In genomic region chr1:188186440-188187117, GRCm38 (mm10) we compare ENCODE assay signal across 23 mouse cellular contexts.
DNase-seq lines count a peak whose midpoint lies in the region; ATAC-seq and TF ChIP-seq lines count a peak whose summit lies in the region.
"Had no signal": no experiment of that assay in that cellular context is flagged by ENCODE, and none has a peak within 500 bp of the region (broad histone marks: within the 10 kb centered on the region; RNA-seq: fewer than 3 reads in every experiment).

No protein-coding gene starts in this region.

- no peak overlapping the region for H3K4me3 ChIP-seq in forebrain, embryonic 11.5 days (ENCODE audit: low read depth, low read length)
- no peak overlapping the region for H3K4me3 ChIP-seq in forebrain, embryonic 10.5 days
- H3K4me3 ChIP-seq in hindbrain, embryonic 14.5 days (replicated peaks; ENCODE audit: low read length): no peak overlapping the region
- no peak overlapping the region for H3K4me3 ChIP-seq in neural tube, embryonic 13.5 days
- H3K4me3 ChIP-seq: embryonic facial prominence, embryonic 15.5 days; limb, embryonic 13.5 days; liver, embryonic 13.5 days; myocyte had no signal

- ATAC-seq in forebrain, embryonic 11.5 days (replicated peaks; ENCODE audit: low FRiP score): peak; percentile 49; the same call in 1 of the 2 replicates
- ATAC-seq in hindbrain, embryonic 14.5 days (ENCODE audit: low FRiP score): 0 out of 2 replicates have a peak, but pooled peaks have one; percentile 43
- peak; percentile 74 for ATAC-seq in neural tube, embryonic 13.5 days (ENCODE audit: low read depth)
- ATAC-seq: inflammation-experienced regulatory T-cells, adult 6 months had no signal

- WGBS in forebrain, embryonic 11.5 days: 55% methylated on average over 17 of the region's 17 CpGs
- 83% methylated on average over 17 of the region's 17 CpGs for WGBS in forebrain, embryonic 10.5 days
- WGBS in hindbrain, embryonic 14.5 days: 27% methylated on average over 17 of the region's 17 CpGs
- WGBS in neural tube, embryonic 13.5 days: 28% methylated on average over 17 of the region's 17 CpGs

- H3K4me1 ChIP-seq in forebrain, embryonic 11.5 days (replicated peaks; ENCODE audit: control insufficient read depth, insufficient read depth, low read length): peaks cover 2% of the 10 kb centered on the region; the same call in 1 of the 2 replicates
- H3K4me1 ChIP-seq in forebrain, embryonic 10.5 days: peaks cover 29% of the 10 kb centered on the region
- H3K4me1 ChIP-seq in hindbrain, embryonic 14.5 days (replicated peaks; ENCODE audit: control insufficient read depth, insufficient read depth, low read length): peaks cover 28% of the 10 kb centered on the region
- H3K4me1 ChIP-seq in neural tube, embryonic 13.5 days (replicated peaks): peaks cover 34% of the 10 kb centered on the region
- H3K4me1 ChIP-seq: embryonic facial prominence, embryonic 15.5 days; liver, embryonic 13.5 days had no signal

- no peak for TF ChIP-seq CTCF in brain, embryonic 14.5 days (IDR thresholded peaks at IDR 0.05; ENCODE audit: borderline replicate concordance, extremely low read depth, insufficient read depth, insufficient read length)

- no peaks in the 10 kb centered on the region for H3K9me3 ChIP-seq in forebrain, embryonic 11.5 days (ENCODE audit: control insufficient read depth, low read length)
- H3K9me3 ChIP-seq in forebrain, embryonic 10.5 days: no peaks in the 10 kb centered on the region
- no peaks in the 10 kb centered on the region for H3K9me3 ChIP-seq in hindbrain, embryonic 14.5 days (ENCODE audit: control insufficient read depth, low read length)
- H3K9me3 ChIP-seq in neural tube, embryonic 13.5 days: no peaks in the 10 kb centered on the region
- H3K9me3 ChIP-seq: embryonic facial prominence, embryonic 15.5 days; limb, embryonic 13.5 days; liver, embryonic 13.5 days had no signal

- no peak for DNase-seq in forebrain, embryonic 11.5 days (ENCODE audit: low spot score)
- DNase-seq in forebrain, embryonic 10.5 days (ENCODE audit: extremely low spot score, low spot score): no peak
- DNase-seq in brain, embryonic 14.5 days (ENCODE audit: low read depth): peak; percentile 58
- peak; percentile 33 for DNase-seq in hindbrain, embryonic 14.5 days (ENCODE audit: low spot score)
- DNase-seq in thymus, postnatal 10 days (ENCODE audit: low spot score in 2 of 2): no peak
- no peak for DNase-seq in frontal cortex, postnatal 25 days (ENCODE audit: low spot score in 2 of 2)
- DNase-seq in gastrocnemius, postnatal 25 days: no peak
- DNase-seq: adrenal gland, postnatal 14 days; cerebellum, adult 11 months; cerebellum, postnatal 25 days; embryo, embryonic 11 days; heart, postnatal 10 days; kidney, postnatal 36 days; liver, embryonic 13.5 days; lung, embryonic 14.5 days; lung, postnatal 36 days; thymus, postnatal 36 days had no signal

- H3K9ac ChIP-seq in forebrain, embryonic 11.5 days (ENCODE audit: low read length): no peak overlapping the region
- H3K9ac ChIP-seq in hindbrain, embryonic 14.5 days: no peak overlapping the region
- no peak overlapping the region for H3K9ac ChIP-seq in neural tube, embryonic 13.5 days
- H3K9ac ChIP-seq: embryonic facial prominence, embryonic 15.5 days; limb, embryonic 13.5 days; liver, embryonic 13.5 days; lung, embryonic 14.5 days had no signal

- H3K27ac ChIP-seq in forebrain, embryonic 11.5 days (ENCODE audit: low read depth, low read length): no peak overlapping the region
- H3K27ac ChIP-seq in forebrain, embryonic 10.5 days: no peak overlapping the region
- H3K27ac ChIP-seq in hindbrain, embryonic 14.5 days: no peak overlapping the region
- H3K27ac ChIP-seq in neural tube, embryonic 13.5 days (replicated peaks): no peak overlapping the region
- H3K27ac ChIP-seq: embryonic facial prominence, embryonic 15.5 days; limb, embryonic 13.5 days; liver, embryonic 13.5 days had no signal

- no peaks in the 10 kb centered on the region for H3K36me3 ChIP-seq in forebrain, embryonic 11.5 days (ENCODE audit: control insufficient read depth, insufficient read depth, low read length)
- no peaks in the 10 kb centered on the region for H3K36me3 ChIP-seq in forebrain, embryonic 10.5 days (replicated peaks)
- no peaks in the 10 kb centered on the region for H3K36me3 ChIP-seq in hindbrain, embryonic 14.5 days (replicated peaks; ENCODE audit: control insufficient read depth, insufficient read depth)
- H3K36me3 ChIP-seq in neural tube, embryonic 13.5 days: no peaks in the 10 kb centered on the region
- H3K36me3 ChIP-seq: embryonic facial prominence, embryonic 15.5 days; limb, embryonic 13.5 days; liver, embryonic 13.5 days had no signal

- no peak for TF ChIP-seq POLR2A in brain, embryonic 14.5 days (IDR thresholded peaks at IDR 0.05; ENCODE audit: borderline replicate concordance, extremely low read depth, insufficient read depth, insufficient read length, poor library complexity, severe bottlenecking)

- no peaks in the 10 kb centered on the region for H3K27me3 ChIP-seq in forebrain, embryonic 11.5 days (ENCODE audit: control insufficient read depth, insufficient read depth, low read length)
- H3K27me3 ChIP-seq in forebrain, embryonic 10.5 days (ENCODE audit: poor library complexity, severe bottlenecking): no peaks in the 10 kb centered on the region; the same call in 1 of the 2 replicates
- H3K27me3 ChIP-seq in hindbrain, embryonic 14.5 days (ENCODE audit: control insufficient read depth, insufficient read depth, low read length): peaks cover 7% of the 10 kb centered on the region; the same call in 1 of the 2 replicates
- H3K27me3 ChIP-seq in neural tube, embryonic 13.5 days: peaks cover 30% of the 10 kb centered on the region
- H3K27me3 ChIP-seq: embryonic facial prominence, embryonic 15.5 days; liver, embryonic 13.5 days had no signal

- no peak overlapping the region for H3K4me2 ChIP-seq in forebrain, embryonic 11.5 days (ENCODE audit: low read depth, low read length, severe bottlenecking)
- H3K4me2 ChIP-seq in hindbrain, embryonic 14.5 days (replicated peaks): peak overlapping the region; percentile 33
- peak overlapping the region; percentile 21 for H3K4me2 ChIP-seq in neural tube, embryonic 13.5 days
- H3K4me2 ChIP-seq: embryonic facial prominence, embryonic 15.5 days; heart, embryonic 11.5 days; limb, embryonic 13.5 days; liver, embryonic 13.5 days; lung, embryonic 14.5 days had no signal

Comparison
In these comparisons a context has a peak if more than half of its experiments do, and no peak if none do; other contexts are left out.
1. DNase-seq: peak in brain, embryonic 14.5 days (single experiment) and hindbrain, embryonic 14.5 days (single experiment); none in forebrain, embryonic 11.5 days (single experiment), forebrain, embryonic 10.5 days (single experiment), thymus, postnatal 10 days (0 of 2), frontal cortex, postnatal 25 days (0 of 2) and gastrocnemius, postnatal 25 days (single experiment).
2. Peak in every context shown above with its lines, with median percentiles within 50 percentile points of each other: ATAC-seq.